Mouse (Mus musculus) G1E (cell line): Measurements from ENCODE around the gene Il17rd.

Experiments used
- CTCF ChIP-seq: IDR thresholded peaks from 2 replicates; pipeline ENCODE4 v1.5.1; 2012; ENCODE audit warnings: low read depth, low read length, inconsistent platforms, mixed read lengths
- GATA1 ChIP-seq: IDR thresholded peaks from 2 replicates; pipeline ENCODE4 v1.6.1; 2012; ENCODE audit warnings: borderline replicate concordance, low read length, inconsistent platforms, mixed read lengths
- TAL1 ChIP-seq: conservative IDR thresholded peaks from 2 replicates; pipeline ENCODE4 v1.6.1; 2012; ENCODE audit warnings: low read depth, low read length, inconsistent platforms, mixed read lengths

DNA sequence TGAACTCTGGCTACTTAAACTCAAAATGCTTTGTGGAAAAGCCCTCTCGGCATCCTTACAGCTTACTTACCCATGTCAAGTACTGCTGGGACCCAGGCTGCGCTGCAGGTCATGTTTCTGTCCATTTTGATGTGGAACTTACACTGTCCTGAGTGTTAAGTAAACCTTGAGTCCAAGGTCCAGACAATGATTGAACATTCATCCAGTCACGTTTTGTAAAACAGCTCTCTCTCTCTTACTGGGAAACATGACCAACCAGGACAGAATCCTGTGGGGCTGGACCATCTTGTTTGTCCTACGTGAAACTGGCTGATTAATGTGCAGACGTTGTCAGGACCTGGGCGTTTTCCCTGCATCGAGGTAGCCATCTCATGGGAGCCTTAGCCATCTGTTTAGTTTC is 63.0 kb downstream of the Il17rd start:
- TF ChIP-seq CTCF (no peak), GATA1 (no peak), TAL1 (no peak)
